Mouse (Mus musculus) frontal cortex, adult (tissue): ENCODE results near the gene Kcne1.

Experiments used
- ATAC-seq: cut with Nextera tagmentation; 2 replicates; pipeline ENCODE4 v1.9.2; 2017; ENCODE audit warnings: mild to moderate bottlenecking, moderate library complexity, mixed read lengths; ENCODE audit not compliant: low TSS enrichment

Kcne1 gene

GRCm38 (mm10) chr16:92355982-92356381, 3.3 kb downstream of the Kcne1 start:
- no peak for ATAC-seq

DNA sequence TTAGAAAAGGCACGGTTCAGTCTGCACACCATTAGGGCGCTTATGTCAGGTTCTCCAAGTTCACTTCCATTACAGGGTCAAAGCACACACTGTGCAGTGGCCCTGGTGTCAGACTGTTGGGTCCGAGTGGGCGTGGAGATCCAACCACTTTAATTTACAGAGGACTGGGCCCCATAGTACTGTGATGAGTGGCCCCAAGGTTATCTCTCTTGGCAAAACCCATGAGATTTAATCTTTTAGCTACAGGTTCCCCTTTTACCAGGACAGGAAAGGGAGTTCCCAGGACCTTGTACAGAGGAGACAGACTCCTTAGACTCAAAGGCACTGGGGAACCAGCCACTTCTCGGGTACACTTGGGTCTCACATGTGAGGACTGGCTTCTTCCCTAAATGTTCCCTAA, 3.9 kb downstream of the Kcne1 start:
- ATAC-seq: no peak

DNA sequence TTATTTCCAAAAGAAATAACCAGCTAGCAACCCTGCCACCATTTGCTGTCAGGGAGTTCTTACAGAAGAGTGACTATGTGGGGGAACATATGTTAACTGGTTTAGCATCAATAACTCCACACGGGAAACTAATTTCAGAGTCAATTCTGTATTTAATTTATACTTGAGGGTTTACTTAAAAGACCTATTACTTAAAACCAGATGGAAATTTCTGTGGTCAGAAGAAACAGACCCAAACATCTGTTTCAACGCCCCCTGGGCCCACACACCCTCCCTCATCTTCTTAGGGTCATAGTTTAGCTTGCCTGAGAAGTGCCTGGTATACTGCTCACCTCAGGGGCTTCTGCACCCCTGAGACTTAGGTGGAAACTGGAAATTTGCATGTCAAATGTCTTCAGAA, 5.4 kb downstream of the Kcne1 start:
- no peak for ATAC-seq

DNA sequence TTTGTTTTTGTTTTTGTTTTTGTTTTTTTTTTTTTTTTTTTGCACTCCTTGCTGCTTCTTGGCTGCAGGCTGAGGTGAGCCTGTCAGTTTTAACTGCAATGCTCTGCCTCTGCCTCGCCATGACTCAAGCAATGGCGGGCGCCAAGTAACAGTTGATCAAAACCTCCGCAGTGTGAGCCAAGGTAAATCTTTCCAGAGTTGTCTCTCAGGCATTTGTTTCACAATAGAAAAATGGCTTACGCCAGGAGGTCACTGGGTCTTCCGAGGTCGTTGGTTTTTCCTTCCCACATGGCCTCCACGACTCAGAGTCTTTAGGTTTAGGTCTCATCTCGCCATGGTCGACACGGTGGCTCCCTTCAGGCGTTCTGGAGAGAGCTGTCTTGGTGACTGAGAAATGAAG, 6.0 kb downstream of the Kcne1 start:
- ATAC-seq: no peak

DNA sequence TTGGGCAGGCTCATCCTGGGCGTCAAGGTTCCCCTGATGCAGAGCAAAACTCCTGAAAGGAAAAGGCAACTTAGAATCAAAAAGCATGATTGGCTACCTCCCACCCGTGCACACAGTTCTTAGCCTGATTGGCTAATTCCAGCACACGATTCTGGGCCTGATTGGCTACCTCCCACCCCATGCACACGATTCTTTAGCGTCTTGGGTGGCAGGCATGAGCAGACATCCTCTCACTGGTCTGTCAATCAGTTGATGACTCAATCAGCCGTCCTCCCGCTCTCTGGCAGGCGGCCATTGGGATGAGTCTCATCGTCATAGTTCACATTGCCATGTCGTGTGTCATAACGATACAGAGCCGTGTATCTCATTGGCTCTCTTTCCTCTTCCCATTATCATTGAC, 10.3 kb downstream of the Kcne1 start:
- ATAC-seq: no peak

DNA sequence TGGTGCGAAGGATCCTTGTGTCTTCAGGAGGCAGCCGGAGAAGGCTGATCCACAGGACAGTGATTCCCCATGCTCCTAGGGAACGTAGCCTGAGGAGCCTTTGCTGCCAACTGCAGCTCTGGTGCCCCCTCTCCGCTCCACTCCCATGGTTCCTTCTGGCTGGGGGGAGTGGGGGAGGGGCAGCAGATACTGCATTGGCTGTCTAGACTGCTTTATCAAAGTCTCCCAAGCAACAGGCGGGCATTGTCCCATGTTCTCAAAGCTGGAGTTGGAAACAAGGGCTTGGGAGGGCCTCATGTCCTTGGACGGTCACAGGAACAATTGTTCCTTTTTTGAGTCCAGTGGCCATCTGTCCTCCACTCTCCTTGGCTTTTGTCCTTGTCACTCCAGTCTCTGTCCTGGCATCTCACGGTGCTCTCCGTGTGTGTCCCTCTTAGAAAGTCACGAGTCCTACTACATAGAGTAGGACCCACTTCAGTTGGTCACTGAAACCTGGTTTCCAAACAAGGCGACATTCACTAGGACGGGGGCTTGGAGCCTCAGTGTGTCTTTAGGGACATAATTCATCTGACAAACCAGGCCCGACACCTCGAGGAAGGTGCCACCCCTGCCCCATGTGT, 12.9 kb downstream of the Kcne1 start:
- no peak for ATAC-seq

GRCm38 (mm10) chr16:92345177-92345576, 14.1 kb downstream of the Kcne1 start:
- ATAC-seq: no peak

- peak; percentile 78 for ATAC-seq
Observed at GRCm38 (mm10) chr16:92340612-92341511, 18.4 kb downstream of the Kcne1 start.

DNA sequence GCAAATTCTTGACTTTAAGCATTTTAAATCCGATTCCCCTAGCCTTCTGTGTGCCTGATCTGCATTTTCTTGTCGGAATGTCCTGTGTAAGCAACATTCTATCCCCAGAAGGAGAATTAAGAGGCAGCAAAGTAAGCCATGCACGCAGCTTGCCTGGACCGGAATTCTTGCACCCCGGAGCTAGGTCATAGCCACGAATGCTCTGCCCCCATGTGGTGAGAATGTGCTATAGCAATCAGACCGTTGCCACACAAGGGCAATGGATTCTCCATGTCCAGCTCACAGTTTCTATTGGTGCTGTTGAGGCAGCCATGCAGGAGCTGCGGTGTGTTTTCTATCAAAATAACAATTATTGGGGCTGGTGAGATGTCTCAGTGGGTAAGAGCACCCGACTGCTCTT, 23.0 kb downstream of the Kcne1 start:
- peak; percentile 85 for ATAC-seq

DNA sequence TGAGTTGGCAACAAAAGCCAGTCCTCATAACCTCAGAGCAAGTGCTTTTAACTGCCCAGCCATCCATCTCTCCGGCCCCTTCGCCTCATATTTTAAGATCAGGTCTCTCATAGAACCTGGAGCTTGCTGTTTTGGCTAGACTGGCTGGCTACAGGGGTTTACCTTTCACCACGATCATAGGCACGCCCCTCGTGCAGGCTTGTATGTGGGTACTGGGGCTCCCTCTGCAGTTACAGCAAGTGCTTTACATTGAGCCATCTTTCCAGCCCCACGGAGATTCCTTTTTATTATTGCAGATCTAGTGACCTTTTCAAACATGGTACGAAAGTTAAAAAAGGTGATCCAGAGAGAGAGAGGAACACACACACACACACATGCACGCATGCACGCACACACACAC, 24.7 kb downstream of the Kcne1 start:
- ATAC-seq: no peak

DNA sequence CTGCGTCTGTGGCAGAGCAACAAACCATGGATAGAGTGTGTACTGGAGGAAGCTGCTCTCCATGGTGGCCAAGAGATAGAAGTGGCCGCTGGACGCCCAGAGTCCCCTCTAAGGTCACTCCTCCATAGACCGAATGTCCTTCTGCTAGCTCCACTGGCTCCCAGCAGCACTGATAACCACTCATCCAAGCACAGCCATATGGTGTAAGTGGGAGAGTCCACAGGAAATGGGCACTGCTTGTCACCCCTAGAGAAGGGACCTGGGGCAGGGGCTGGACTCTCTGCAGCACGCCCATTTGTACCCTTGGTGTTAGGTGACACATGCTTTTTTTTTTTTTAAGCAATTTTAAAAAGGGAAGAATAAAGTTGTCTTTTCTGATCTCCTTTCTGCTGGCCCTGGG, 28.3 kb downstream of the Kcne1 start:
- no peak for ATAC-seq

GRCm38 (mm10) chr16:92327911-92328310, 31.4 kb downstream of the Kcne1 start:
- peak; percentile 67; the same call in 1 of the 2 replicates for ATAC-seq

DNA sequence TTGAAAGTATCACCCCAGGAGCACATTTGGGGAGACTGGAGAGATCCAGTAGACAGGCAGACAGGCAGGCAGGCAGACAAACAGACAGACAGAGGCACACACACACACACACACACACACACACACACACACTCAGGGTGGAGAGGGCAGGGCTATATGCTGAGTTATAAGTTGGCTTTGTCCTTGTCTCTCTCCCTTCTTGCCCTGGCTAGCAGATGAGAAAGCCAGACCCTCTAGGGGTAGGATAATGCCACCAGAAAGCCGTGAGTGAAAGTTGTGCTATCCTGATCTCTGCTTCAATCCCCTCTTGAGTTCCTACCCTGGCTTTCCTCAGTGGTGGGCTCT, 34.2 kb downstream of the Kcne1 start:
- no peak for ATAC-seq

GRCm38 (mm10) chr16:92324309-92325061, 34.8 kb downstream of the Kcne1 start:
- ATAC-seq: no peak

DNA sequence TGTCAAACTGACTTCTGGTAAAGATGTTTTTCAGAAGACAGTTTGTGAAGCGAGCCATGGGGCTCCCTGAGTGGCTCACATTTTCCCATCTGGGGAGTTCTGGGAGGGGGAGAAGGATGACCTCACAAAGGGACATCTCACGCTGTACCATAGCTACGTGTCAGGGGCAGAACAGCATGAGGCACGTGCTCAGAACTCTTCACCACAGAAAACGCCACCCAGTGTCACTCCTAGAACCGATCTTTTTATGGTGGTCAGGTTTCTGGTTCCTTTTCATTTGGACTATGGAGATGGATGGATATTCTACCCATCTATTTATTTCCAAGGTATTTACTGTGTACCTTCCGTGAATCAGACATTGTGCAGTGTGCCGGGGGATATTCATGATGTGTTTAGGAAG, 37.9 kb downstream of the Kcne1 start, which contains the start of gene Fam243:
Fam243 (minus strand) TSS at position 101 of the 400 bp plus-strand sequence.
- ATAC-seq: no peak

DNA sequence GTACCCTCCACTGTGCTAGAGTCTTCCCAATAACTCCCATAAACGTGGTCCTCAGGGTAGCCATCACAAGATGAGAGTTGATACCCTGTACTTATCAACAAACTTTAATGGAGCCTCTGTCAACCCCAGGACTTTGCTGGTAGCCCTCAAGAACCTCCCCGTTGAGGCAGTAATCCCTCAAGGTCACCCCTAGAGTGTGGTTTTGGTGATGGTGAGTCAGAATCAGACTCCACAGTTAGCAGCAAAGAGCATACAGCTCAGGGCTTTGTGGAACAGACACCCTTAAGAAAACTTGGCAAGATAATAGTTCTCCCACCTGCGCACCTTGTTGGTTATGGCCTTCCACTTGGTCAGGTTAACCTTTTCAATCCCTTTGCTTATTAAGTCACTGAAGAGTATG, 38.9 kb downstream of the Kcne1 start:
- no peak for ATAC-seq

DNA sequence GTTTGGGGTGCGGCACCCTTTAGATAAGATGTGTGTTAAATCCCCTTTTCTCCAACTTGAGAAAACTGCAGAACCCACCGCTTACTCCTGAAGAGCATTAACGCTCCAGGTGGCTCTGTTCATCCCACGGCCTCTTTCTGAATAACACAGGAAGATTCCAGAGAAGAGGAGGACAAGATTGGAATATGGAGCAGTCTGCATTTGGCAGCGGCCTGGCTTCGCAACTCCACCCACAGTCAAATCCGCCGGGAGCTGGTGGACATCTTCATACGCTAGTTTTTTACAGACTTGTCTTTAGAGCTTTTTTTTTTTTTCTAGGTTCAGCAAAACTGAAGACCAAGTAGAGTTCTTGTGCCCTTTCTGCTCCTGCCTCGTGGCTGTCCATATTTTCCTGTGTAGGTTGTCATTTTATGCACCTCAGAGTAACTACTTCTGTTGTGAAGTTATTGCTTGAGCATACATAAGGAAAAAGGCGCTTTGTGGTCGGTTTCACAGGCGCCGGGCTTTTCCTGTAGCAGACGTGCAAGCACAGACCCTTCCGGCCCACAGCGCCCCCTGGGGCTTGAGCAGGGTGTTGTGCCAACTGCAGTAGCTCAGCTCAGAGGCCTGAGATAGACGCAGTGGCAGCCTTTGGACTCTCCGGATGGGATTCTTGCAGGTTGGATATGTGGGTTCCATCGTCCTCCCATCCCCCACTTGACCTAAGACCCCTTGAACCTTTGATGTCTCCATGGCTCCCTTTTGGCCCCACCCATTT, 39.7 kb downstream of the Kcne1 start:
- ATAC-seq: peak; percentile 94

DNA sequence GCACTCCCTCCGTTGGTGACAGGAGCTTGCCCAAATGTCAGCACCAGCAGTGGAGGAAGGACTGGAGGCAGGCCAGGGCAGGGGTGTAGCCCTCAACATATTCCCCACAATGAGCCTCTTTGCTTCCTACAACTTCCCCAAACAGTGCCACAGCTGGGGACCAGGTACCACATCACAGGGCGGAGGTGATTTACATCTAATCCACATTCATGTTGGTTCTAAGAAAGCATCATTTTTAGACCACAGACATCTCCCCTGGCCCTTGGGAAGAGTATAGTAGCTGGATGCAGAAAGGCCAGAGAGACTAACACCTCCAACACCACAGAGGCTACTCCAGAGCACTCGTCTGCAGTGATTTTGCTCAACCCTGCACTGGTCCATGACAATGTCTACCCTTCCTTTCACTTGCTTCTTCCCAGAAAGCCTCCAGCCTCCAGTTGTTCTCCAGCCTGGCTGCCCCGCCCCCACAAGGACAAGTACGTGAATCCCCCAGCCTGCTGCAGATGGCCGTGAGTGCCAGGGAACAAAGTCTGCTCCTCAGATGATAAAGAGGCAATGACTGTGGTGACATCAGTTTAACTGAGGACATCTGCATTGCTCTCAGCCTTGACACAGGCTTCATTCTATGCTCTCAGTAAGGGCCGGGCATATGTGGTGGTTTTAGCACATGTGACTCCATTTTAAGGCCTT, 43.1 kb downstream of the Kcne1 start:
- no peak for ATAC-seq

DNA sequence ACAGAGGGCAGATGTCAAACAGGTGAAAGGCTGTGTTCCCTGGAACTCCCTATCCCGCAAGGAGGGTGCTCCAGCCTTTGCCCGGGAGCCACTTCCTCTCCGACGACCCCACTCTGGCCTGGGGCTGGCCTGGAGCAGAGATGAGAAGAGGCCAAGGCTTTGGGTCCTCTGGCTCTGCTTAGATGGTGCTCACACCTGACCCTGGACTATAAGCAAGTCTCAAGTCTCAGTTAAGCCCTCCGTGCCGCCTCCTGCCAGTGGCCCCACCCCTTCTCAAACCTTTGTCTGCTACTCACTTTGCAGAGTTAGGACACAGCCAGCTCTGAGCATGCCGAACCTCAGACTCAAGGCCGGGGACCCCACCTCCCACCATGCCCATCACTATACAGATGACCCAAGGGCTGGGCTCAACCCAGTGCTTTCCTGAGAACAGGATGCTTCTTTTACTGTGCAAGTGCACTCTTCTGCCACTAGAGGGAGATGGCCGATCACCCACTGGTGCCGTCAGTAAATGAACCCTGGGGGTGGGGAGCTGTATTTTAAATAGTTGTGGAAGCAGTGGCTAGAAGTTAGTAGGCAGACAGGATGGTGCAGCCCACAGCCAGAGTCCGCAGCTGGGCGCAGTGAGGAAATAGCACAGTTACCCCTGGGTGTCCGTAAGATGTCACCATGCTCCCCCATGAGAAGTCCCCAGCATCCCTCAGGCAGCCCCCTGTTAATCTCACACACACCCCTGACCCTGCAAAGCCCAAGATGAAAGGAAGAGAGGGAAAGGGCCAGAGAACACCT, 45.1 kb downstream of the Kcne1 start:
- peak; percentile 74 for ATAC-seq

GRCm38 (mm10) chr16:92309126-92309525, 50.1 kb downstream of the Kcne1 start:
- ATAC-seq: no peak
